Mouse (Mus musculus): ENCODE data around the gene Srsf10. TPM values are rescaled to one million over a fixed set of nuclear protein-coding genes. Genes with fewer than 3 reads are reported as not detected.

Gene Srsf10
- polyA plus RNA-seq, 1 experiment = 193 TPM

- no peak overlapping the region for H3K4me3 ChIP-seq (ENCODE audit: insufficient read depth, low read length)
- H3K27ac ChIP-seq (ENCODE audit: insufficient read depth, low read length) = no peak overlapping the region
- TF ChIP-seq POLR2A (IDR thresholded peaks at IDR 0.05; ENCODE audit: low read depth, low read length) (0 out of 2 replicates have a peak, but pooled peaks have one; percentile 4), CTCF (IDR thresholded peaks at IDR 0.05; ENCODE audit: borderline replicate concordance, insufficient read depth, low read length) (no peak)
These were observed 1.5 kb upstream of the Srsf10 start for GRCm38 (mm10) chr4:135853987-135854546.

DNA sequence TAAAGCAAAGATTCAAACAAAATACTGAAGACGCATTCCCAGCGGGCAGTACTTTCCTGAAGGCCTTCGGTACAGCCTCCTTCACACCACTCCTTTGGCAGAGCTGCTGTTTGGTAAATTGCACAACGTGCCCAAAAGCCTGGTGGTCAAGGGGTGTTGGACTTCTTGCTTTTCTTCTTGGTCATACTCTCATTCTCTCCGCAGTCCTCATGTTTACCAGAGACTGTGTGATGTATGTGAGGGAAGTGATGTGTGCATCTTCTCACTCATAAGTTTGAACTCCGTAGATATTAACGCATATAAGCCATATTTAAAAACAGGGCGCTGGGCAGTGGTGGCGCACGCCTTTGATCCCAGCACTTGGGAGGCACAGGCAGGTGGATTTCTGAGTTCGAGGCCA is 917 bp upstream of the Srsf10 start:
- TF ChIP-seq CTCF (IDR thresholded peaks at IDR 0.05; ENCODE audit: borderline replicate concordance, insufficient read depth, low read length) = no peak
- no peak; the same call in 1 of the 2 replicates for TF ChIP-seq POLR2A (IDR thresholded peaks at IDR 0.05; ENCODE audit: low read depth, low read length)
- H3K4me1 ChIP-seq (ENCODE audit: control insufficient read depth, insufficient read depth, low read length) = peaks cover 2% of the 10 kb centered on the region
- H3K4me3 ChIP-seq (ENCODE audit: insufficient read depth, low read length) = no peak overlapping the region
- no peak overlapping the region for H3K27ac ChIP-seq (ENCODE audit: insufficient read depth, low read length)

More at GRCm38 (mm10) chr4:135853987-135854546, 1.5 kb upstream of the Srsf10 start:
- no peaks in the 10 kb centered on the region; the same call in none of the 2 replicates for H3K4me1 ChIP-seq (ENCODE audit: control insufficient read depth, insufficient read depth, low read length)

- peak overlapping the region; percentile 95 for H3K27ac ChIP-seq (ENCODE audit: insufficient read depth, low read length)
- H3K4me1 ChIP-seq (ENCODE audit: control insufficient read depth, insufficient read depth, low read length) = peaks cover 7% of the 10 kb centered on the region
- no peak for TF ChIP-seq POLR2A (IDR thresholded peaks at IDR 0.05; ENCODE audit: low read depth, low read length)
- no peak for TF ChIP-seq CTCF (IDR thresholded peaks at IDR 0.05; ENCODE audit: borderline replicate concordance, insufficient read depth, low read length)
- H3K4me3 ChIP-seq (ENCODE audit: insufficient read depth, low read length) = peak overlapping the region; percentile 74
These were observed 467 bp upstream of the Srsf10 start for GRCm38 (mm10) chr4:135855080-135855479.

GRCm38 (mm10) chr4:135856223-135857091 is 910 bp downstream of the Srsf10 start:
- TF ChIP-seq POLR2A (IDR thresholded peaks at IDR 0.05; ENCODE audit: low read depth, low read length) = no peak
- no peak for TF ChIP-seq CTCF (IDR thresholded peaks at IDR 0.05; ENCODE audit: borderline replicate concordance, insufficient read depth, low read length)
- Histone ChIP-seq H3K4me3 (ENCODE audit: insufficient read depth, low read length) (peak overlapping the region; percentile 95), H3K4me1 (ENCODE audit: control insufficient read depth, insufficient read depth, low read length) (peaks cover 11% of the 10 kb centered on the region), H3K27ac (ENCODE audit: insufficient read depth, low read length) (peak overlapping the region; percentile 95)

DNA sequence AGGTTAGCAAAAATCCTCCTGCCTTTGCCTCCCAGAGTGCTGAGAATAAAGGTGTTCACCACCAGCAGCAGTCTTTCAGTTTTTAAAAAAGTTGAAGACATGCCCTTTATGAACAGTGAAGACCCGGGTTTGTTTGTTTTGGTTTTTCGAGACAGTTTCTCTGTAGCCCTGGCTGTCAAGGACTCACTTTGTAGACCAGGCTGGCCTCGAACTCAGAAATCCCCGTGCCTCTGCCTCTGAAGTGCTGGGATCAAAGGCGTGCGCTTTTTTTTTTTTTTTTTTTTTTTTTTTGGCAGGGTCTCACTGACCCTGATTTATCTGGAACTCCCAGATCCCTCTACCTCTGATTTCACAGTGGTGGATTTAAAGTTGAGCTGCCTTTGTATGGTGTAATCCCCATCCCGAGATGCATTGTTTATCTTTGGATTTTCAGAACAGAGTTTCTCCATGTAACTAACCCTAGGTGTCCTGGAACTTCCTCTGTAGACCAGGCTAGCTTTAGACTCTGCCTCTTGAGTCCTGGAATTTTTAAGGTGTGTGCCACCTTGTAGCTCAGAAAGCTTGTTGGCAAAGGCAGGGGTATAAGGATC is 2.1 kb downstream of the Srsf10 start:
- H3K27ac ChIP-seq (ENCODE audit: insufficient read depth, low read length) = no peak overlapping the region
- H3K4me1 ChIP-seq (ENCODE audit: control insufficient read depth, insufficient read depth, low read length) = peaks cover 11% of the 10 kb centered on the region
- peak overlapping the region; percentile 90 for H3K4me3 ChIP-seq (ENCODE audit: insufficient read depth, low read length)
- TF ChIP-seq CTCF (IDR thresholded peaks at IDR 0.05; ENCODE audit: borderline replicate concordance, insufficient read depth, low read length) (no peak), POLR2A (IDR thresholded peaks at IDR 0.05; ENCODE audit: low read depth, low read length) (no peak)

DNA sequence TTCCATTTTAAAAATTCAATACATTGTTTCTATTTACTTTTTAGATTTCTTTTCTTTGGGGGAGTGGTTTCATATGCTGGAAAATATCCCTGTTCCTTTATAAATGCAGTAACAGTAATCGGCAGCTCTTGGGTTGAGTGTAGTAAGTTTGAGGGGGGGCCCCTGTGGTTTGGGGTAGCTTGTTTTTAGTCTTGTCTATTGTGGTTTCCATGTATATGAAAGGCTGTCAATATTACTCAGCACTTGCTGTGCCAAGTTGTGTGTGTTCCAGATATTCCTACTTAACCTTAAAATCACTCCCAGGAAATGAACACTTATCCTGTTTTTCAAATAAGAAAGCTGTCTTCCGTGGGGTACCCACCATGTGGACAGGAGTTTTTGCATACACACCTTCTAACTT is 13.4 kb downstream of the Srsf10 start:
- Histone ChIP-seq H3K4me3 (ENCODE audit: insufficient read depth, low read length) (no peak overlapping the region), H3K27ac (ENCODE audit: insufficient read depth, low read length) (no peak overlapping the region), H3K4me1 (ENCODE audit: control insufficient read depth, insufficient read depth, low read length) (no peaks in the 10 kb centered on the region; the same call in 1 of the 2 replicates)
- TF ChIP-seq POLR2A (IDR thresholded peaks at IDR 0.05; ENCODE audit: low read depth, low read length) (peak; percentile 38; the same call in 1 of the 2 replicates), CTCF (IDR thresholded peaks at IDR 0.05; ENCODE audit: borderline replicate concordance, insufficient read depth, low read length) (no peak)

GRCm38 (mm10) chr4:135870227-135871023 is 14.9 kb downstream of the Srsf10 start:
- TF ChIP-seq CTCF (IDR thresholded peaks at IDR 0.05; ENCODE audit: borderline replicate concordance, insufficient read depth, low read length) (no peak), POLR2A (IDR thresholded peaks at IDR 0.05; ENCODE audit: low read depth, low read length) (no peak; the same call in 1 of the 2 replicates)
- H3K4me3 ChIP-seq (ENCODE audit: insufficient read depth, low read length) = no peak overlapping the region
- H3K4me1 ChIP-seq (ENCODE audit: control insufficient read depth, insufficient read depth, low read length) = peaks cover 4% of the 10 kb centered on the region; the same call in 1 of the 2 replicates
- no peak overlapping the region for H3K27ac ChIP-seq (ENCODE audit: insufficient read depth, low read length)

DNA sequence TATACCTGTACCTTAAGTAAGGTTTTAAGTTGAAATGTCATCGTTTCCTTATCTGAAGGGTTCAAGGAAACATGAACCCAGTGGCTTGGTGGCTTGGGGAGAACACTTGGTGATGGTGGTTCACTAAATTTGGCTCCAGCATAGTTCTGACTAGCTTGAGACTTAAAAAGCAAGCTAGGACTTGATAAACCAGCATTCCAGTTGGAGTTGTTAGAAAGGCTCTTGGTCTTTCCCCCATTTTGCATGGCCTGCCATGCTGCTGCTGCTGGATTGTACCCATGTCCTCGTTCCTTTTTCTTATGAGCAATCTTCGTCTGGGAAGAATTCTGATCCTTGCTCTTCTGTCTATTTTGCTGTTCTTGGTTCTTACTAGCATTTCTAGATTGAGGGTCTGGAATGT is 16.5 kb downstream of the Srsf10 start:
- TF ChIP-seq POLR2A (IDR thresholded peaks at IDR 0.05; ENCODE audit: low read depth, low read length) (peak; percentile 24; the same call in 1 of the 2 replicates), CTCF (IDR thresholded peaks at IDR 0.05; ENCODE audit: borderline replicate concordance, insufficient read depth, low read length) (no peak)
- Histone ChIP-seq H3K4me3 (ENCODE audit: insufficient read depth, low read length) (peak overlapping the region; percentile 33), H3K4me1 (ENCODE audit: control insufficient read depth, insufficient read depth, low read length) (peaks cover 9% of the 10 kb centered on the region), H3K27ac (ENCODE audit: insufficient read depth, low read length) (peak overlapping the region; percentile 31)
